Mouse (Mus musculus): Measurements from ENCODE around the gene Slc26a8. TPM values are rescaled to one million over a fixed set of nuclear protein-coding genes. Genes with fewer than 3 reads are reported as not detected.

Slc26a8 gene
- polyA plus RNA-seq, 1 experiment from 2014 or later, result 0.75 TPM

DNA sequence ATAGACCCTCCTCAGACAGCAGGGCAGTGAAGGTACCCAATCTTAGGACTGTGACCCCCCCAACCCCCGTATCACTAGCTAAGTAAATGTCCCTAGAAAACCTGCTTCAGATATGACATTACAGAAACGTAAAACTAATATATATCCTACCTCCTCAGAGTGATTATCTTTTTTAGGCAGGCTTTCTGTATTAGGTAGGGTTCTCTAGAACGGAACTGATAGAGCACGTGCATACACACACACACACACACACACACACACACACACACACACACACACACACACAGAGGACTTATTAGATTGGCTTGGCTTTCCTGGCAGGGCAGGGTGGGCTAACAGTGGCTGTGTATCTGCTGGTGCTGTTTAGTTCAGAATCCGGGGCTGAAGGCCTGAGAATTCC lies 54.2 kb downstream of the Slc26a8 start:
- no peaks in the 10 kb centered on the region for H3K4me1 ChIP-seq
- H3K27me3 ChIP-seq, result no peaks in the 10 kb centered on the region
- no peak overlapping the region for H3K4me2 ChIP-seq
- no peaks in the 10 kb centered on the region for H3K36me3 ChIP-seq
- no peak overlapping the region for H3K27ac ChIP-seq
- no peaks in the 10 kb centered on the region for H3K9me3 ChIP-seq (replicated peaks)
- H3K9ac ChIP-seq, result no peak overlapping the region
- no peak overlapping the region for H3K4me3 ChIP-seq (replicated peaks)
- ATAC-seq (replicated peaks; ENCODE audit: low FRiP score), result no peak
- WGBS, result 82% methylated on average over 5 of the region's 5 CpGs

DNA sequence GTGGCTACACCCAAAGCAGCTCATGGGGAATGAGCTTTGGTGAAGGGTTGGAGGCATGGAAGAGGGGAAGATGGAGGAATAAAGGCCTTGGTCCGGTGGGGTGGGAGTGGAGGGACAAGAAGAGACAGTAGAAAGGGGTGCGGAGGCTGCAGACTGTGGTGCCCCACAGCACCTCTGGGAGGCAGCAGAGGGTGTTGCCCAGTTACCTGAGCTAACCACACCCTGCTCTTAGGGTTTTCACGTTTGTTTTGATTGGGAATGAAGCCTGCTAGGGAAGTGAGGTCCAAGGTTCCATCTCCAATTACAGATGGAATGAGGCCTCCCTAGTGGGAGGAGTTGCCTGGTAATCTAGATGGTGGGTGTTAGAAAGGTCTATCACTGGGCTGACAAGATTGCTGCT lies 60.9 kb downstream of the Slc26a8 start:
- Histone ChIP-seq H3K4me3 (replicated peaks) (no peak overlapping the region), H3K9ac (no peak overlapping the region), H3K4me1 (peaks cover 15% of the 10 kb centered on the region; the same call in 1 of the 2 replicates), H3K27ac (no peak overlapping the region), H3K4me2 (no peak overlapping the region), H3K9me3 (replicated peaks) (no peaks in the 10 kb centered on the region), H3K36me3 (no peaks in the 10 kb centered on the region), H3K27me3 (no peaks in the 10 kb centered on the region)
- no peak for ATAC-seq (replicated peaks; ENCODE audit: low FRiP score)
- WGBS, result 46% methylated on average over 3 of the region's 3 CpGs

DNA sequence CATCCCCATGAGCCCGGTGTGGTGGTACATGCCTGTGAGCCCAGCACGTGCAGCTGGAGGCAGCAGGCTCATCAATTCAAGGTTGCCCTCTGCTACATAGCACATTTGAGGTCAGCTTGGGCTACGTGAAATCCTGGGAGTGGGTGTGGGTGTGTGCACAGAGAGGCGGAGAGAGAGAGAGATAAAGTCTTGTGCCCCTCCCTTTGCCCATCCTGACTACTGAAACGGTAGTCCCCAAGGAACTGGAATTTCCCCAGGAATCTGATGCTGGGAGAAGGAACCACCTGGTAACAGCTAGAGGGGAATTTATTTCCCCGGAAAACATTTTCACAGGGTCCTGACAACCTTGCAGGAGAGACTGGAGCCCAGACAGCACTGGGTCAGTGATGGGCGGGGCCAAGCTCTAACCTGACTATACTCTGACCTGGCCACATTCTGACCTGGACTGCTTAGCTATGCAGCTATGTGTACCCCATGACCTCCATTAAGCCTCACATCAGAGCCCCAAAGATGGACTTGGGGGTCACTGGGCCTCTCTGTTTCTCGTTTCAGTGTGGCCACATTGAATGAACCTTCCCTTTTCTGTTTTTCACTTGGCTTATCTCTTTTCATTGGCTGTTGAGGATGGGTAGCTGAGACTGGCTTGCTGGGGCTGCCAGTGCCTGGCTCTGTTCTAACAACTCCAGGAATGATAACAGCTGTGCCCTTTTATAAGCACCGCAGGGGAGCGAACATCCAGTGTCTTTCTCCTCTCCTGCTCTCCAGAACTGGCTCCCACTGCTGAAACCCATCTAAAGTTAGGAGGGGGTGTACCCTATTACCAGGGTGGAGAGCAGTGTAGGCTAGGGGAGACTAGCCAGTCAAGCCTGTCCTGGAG lies 61.5 kb downstream of the Slc26a8 start:
- ATAC-seq (replicated peaks; ENCODE audit: low FRiP score), result no peak
- no peak overlapping the region for H3K4me2 ChIP-seq
- H3K9me3 ChIP-seq (replicated peaks), result no peaks in the 10 kb centered on the region
- no peak overlapping the region for H3K27ac ChIP-seq
- H3K4me1 ChIP-seq, result peaks cover 15% of the 10 kb centered on the region; the same call in 1 of the 2 replicates
- no peaks in the 10 kb centered on the region for H3K27me3 ChIP-seq
- H3K36me3 ChIP-seq, result no peaks in the 10 kb centered on the region
- H3K4me3 ChIP-seq (replicated peaks), result no peak overlapping the region
- no peak overlapping the region for H3K9ac ChIP-seq
- WGBS, result 49% methylated on average over 10 of the region's 10 CpGs

DNA sequence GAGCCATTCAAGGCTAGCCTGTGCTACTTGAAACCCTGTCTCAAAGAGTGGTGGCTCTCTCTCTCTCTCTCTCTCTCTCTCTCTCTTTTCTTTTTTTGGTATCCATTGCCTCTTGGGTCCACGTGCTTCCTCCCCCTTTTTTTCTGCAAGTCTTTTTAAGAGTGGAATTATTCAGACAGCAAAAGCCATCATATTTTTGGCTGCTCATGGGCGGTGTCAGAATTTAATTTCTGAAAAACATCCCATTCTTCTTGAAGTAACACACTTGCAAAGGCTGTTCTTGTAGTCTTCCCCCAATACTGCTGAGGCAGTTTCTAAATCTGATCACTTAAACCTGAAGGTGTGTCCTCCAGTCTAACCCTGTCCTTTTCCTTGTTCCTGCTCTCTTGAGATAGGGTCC lies 63.1 kb downstream of the Slc26a8 start:
- Histone ChIP-seq H3K4me1 (peaks cover 19% of the 10 kb centered on the region), H3K9ac (no peak overlapping the region), H3K4me3 (replicated peaks) (no peak overlapping the region), H3K27ac (no peak overlapping the region), H3K4me2 (no peak overlapping the region), H3K27me3 (no peaks in the 10 kb centered on the region), H3K36me3 (no peaks in the 10 kb centered on the region), H3K9me3 (replicated peaks) (no peaks in the 10 kb centered on the region)
- no peak for ATAC-seq (replicated peaks; ENCODE audit: low FRiP score)
- 80% methylated on average over 2 of the region's 2 CpGs for WGBS

DNA sequence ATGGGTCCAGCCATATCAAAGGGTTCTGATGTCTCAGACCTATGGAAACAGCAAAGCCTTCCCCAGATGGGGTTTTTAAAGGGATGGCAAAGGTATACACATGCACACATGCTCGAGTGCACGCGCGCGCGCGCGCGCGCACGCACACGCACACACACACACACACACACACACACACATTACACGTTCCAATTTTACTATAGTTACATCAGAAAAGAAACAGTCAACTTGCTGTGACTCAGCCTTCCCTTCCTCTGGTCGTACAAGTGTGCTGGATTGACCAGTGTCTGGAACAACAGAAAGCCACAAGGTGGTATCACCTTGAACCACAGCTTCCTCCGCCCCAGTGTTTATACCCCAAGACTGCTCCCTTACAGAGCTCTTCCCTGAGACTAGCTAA lies 64.7 kb downstream of the Slc26a8 start:
- WGBS, result 93% methylated on average over 15 of the region's 15 CpGs

DNA sequence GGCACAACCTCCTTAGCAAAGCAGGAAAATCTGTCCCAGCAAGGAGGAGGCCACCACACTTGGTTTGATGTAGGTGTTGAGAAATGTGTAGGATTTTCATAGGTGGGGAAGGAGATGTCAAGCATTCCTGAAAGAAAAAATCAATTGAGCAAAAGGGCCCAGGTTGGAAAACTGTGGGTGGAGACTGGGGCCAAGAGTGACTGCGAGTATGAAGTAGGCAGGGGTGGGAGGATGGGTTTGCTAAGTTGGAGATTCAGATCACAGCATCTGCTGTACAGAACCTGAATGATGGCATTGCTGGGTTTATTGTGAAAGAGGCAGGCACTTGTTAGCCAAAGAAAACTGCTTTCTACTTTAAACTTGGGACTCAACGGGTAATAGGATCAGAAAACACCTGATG lies 65.2 kb downstream of the Slc26a8 start:
- Histone ChIP-seq H3K4me3 (replicated peaks) (no peak overlapping the region), H3K27ac (no peak overlapping the region), H3K4me1 (peaks cover 34% of the 10 kb centered on the region), H3K4me2 (no peak overlapping the region), H3K27me3 (no peaks in the 10 kb centered on the region), H3K9ac (no peak overlapping the region), H3K9me3 (replicated peaks) (no peaks in the 10 kb centered on the region), H3K36me3 (peaks cover 8% of the 10 kb centered on the region)
- no peak for ATAC-seq (replicated peaks; ENCODE audit: low FRiP score)
- 76% methylated on average over 2 of the region's 2 CpGs for WGBS

More for the DNA sequence above, 64.7 kb downstream of the Slc26a8 start:
- Histone ChIP-seq H3K9ac (no peak overlapping the region), H3K9me3 (replicated peaks) (no peaks in the 10 kb centered on the region), H3K4me1 (peaks cover 30% of the 10 kb centered on the region), H3K36me3 (peaks cover 3% of the 10 kb centered on the region), H3K27ac (no peak overlapping the region), H3K4me2 (no peak overlapping the region), H3K4me3 (replicated peaks) (no peak overlapping the region), H3K27me3 (no peaks in the 10 kb centered on the region)
- no peak for ATAC-seq (replicated peaks; ENCODE audit: low FRiP score)

DNA sequence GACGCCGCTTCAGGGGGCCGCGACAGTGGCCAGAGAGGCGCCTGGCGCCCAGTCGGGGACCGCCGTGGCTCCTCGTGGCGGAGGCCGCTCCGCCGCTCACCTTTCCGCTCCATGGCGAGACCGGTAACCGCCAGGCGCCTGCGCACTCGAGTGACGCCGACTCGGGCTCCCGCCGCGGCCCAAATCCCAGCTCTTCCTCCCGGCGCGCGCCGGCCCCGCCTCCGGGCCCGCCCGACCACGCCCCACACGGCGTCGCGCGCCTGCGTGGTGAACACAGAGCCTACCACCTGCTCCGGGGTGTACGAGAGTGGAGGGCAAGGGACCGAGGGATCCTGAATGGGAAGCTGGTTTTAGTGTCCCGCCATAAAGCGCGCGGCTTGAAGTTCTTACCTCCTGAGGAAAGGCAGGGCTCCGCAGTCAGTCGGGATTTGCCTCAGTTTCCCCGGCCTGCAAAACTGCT lies 67.7 kb downstream of the Slc26a8 start, which contains the start of gene Srpk1:
Gene Srpk1 (minus strand): TSS at position 410 of the 460 bp plus-strand sequence.
- Histone ChIP-seq H3K27me3 (no peaks in the 10 kb centered on the region), H3K4me1 (peaks cover 29% of the 10 kb centered on the region), H3K4me2 (peak within 1 kb of the TSS; percentile 76), H3K27ac (peak within 1 kb of the TSS; percentile 93), H3K4me3 (replicated peaks) (peak within 1 kb of the TSS; percentile 100), H3K36me3 (peaks cover 22% of the 10 kb centered on the region), H3K9me3 (replicated peaks) (no peaks in the 10 kb centered on the region), H3K9ac (peak within 1 kb of the TSS; percentile 99)
- under 1% methylated on average over 38 of the region's 53 CpGs for WGBS
- peak; percentile 97 for ATAC-seq (replicated peaks; ENCODE audit: low FRiP score)

DNA sequence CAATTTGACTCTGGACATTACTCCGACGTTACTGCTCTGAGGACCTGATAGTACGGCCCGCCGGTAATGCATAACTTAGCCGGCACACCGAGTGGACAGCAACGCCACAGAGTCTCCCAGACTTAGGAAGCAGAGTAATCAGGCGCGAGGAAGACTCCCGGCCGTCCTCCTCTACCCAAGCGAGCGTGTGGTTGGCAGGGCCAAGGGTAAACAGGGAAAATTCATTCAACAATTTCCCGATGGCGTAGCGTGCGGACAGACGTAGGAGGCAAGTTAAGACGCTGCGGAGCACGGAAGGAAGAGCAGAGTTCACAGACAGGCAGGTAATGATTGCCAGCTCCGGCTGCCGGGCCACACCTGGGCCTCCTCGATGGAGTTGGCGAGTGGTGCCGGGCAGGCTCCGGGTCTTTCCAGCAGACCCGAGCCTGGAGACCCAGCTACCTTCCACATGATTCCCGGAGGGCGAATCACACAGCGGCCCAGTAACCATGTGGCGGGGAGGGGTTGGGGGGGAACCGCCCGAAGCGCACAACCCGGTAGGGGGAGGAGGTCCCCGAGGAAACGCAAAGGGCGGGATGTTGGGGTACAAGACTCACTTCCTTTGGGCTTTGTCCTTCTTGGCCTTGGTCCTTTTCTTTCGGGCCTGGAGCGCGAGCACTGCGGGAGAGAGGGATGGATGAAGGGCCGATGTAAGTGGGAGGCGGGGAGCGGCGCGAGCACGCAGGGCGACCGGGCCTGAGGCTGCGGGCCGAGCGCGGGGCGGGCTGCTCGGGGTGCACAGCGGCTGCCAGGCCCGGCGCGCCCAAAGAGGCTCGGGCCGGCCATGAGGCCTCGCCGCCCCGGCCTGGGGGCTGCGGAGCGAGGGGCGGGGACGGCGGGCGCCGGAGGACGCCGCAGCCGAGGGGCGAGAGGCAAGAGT lies 68.4 kb downstream of the Slc26a8 start:
- Histone ChIP-seq H3K27me3 (no peaks in the 10 kb centered on the region), H3K4me2 (peak overlapping the region; percentile 76), H3K4me3 (replicated peaks) (peak overlapping the region; percentile 100), H3K36me3 (peaks cover 24% of the 10 kb centered on the region), H3K9ac (peak overlapping the region; percentile 99), H3K4me1 (peaks cover 31% of the 10 kb centered on the region), H3K27ac (peak overlapping the region; percentile 93), H3K9me3 (replicated peaks) (no peaks in the 10 kb centered on the region)
- under 1% methylated on average over 77 of the region's 78 CpGs for WGBS
- ATAC-seq (replicated peaks; ENCODE audit: low FRiP score), result peak; percentile 80

DNA sequence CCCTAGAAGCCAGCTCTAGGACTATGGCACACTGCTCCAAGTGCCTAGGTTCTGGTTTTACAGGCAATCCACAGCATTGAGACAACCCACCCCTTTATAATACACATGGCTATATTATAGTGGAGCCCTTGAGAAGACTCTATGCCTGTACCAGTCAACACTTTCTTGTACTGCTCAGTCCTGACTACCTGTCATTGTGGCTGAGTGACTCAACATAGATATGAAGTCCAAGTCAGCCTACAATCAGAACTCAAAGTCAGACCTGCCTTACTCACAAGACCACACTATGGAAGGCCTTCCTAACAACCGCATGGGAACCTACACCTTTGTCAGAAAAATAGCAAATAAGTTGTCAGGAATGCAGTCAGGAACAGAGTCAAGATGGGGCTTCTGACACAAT lies 71.3 kb downstream of the Slc26a8 start:
- no peaks in the 10 kb centered on the region for H3K9me3 ChIP-seq (replicated peaks)
- H3K4me1 ChIP-seq, result peaks cover 36% of the 10 kb centered on the region
- no peak overlapping the region for H3K4me2 ChIP-seq
- no peaks in the 10 kb centered on the region for H3K27me3 ChIP-seq
- H3K27ac ChIP-seq, result no peak overlapping the region
- H3K9ac ChIP-seq, result no peak overlapping the region
- 90% methylated on average over 1 of the region's 1 CpGs for WGBS
- peaks cover 49% of the 10 kb centered on the region for H3K36me3 ChIP-seq
- no peak overlapping the region for H3K4me3 ChIP-seq (replicated peaks)
- ATAC-seq (replicated peaks; ENCODE audit: low FRiP score), result no peak

DNA sequence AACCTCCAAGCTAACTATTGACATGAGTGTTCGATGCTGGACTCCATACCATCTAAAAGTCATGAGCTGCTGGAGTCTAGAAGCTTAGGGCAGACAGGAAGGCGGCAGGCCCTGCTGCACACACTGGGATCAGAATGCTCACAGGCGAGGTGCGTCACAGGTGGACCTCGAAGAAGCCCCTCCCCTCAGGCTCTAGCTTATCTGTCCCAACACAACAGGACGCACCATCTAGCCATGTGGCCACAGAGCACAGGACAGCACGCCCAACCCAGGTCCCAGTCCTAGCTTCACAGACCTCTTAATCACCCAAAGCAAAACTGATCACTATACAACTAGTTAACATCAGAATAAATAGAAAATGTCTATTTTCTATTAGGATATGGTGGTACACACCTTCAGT lies 71.9 kb downstream of the Slc26a8 start:
- H3K27me3 ChIP-seq, result no peaks in the 10 kb centered on the region
- no peak overlapping the region for H3K9ac ChIP-seq
- H3K27ac ChIP-seq, result no peak overlapping the region
- 85% methylated on average over 7 of the region's 7 CpGs for WGBS
- H3K4me1 ChIP-seq, result peaks cover 36% of the 10 kb centered on the region
- no peak for ATAC-seq (replicated peaks; ENCODE audit: low FRiP score)
- H3K9me3 ChIP-seq (replicated peaks), result no peaks in the 10 kb centered on the region
- no peak overlapping the region for H3K4me2 ChIP-seq
- no peak overlapping the region for H3K4me3 ChIP-seq (replicated peaks)
- peaks cover 50% of the 10 kb centered on the region for H3K36me3 ChIP-seq

DNA sequence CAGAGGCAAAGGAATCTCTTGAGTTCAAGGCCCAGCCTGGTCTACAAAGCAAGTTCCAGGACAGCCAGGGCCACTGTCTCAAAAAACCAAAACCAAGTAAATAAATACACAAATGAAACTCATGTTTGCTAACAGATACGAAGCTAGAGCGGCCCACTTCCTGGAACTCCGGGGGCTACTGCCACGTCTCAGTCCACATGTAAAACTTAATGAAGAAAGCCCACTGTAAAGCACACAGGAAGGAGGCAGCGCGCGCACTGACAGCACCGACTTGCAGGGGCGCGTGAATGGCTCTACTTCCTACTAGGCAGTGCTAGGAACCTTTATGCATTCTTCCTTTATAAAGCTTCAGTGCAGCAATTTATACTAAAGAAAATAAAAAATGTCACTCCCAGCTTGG lies 72.4 kb downstream of the Slc26a8 start:
- peaks cover 50% of the 10 kb centered on the region for H3K36me3 ChIP-seq
- ATAC-seq (replicated peaks; ENCODE audit: low FRiP score), result no peak
- no peak overlapping the region for H3K9ac ChIP-seq
- H3K4me2 ChIP-seq, result no peak overlapping the region
- no peak overlapping the region for H3K27ac ChIP-seq
- no peaks in the 10 kb centered on the region for H3K9me3 ChIP-seq (replicated peaks)
- no peaks in the 10 kb centered on the region for H3K27me3 ChIP-seq
- H3K4me3 ChIP-seq (replicated peaks), result no peak overlapping the region
- 79% methylated on average over 10 of the region's 10 CpGs for WGBS
- peaks cover 34% of the 10 kb centered on the region for H3K4me1 ChIP-seq

DNA sequence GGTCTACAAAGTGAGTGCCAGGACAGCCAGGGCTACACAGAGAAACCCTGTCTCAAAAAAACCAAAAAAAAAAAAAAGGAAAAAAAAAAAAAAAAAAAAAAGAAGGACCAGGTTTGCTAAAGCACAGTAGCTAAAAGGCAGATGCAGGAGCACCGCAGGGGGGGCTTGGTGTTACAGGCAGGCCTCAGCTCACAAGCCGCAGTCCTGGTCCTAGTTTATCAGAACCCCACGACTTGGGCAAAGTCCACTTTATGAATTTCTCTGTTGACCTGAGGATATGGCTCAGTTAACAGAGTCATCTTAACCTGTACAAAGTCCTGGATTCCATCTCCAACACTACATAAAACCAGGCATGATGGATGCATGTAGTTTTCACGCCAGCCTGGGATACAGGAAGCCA lies 74.7 kb downstream of the Slc26a8 start:
- Histone ChIP-seq H3K27ac (no peak overlapping the region), H3K9me3 (replicated peaks) (no peaks in the 10 kb centered on the region), H3K36me3 (peaks cover 47% of the 10 kb centered on the region), H3K4me3 (replicated peaks) (no peak overlapping the region), H3K4me1 (peaks cover 21% of the 10 kb centered on the region), H3K4me2 (no peak overlapping the region), H3K9ac (no peak overlapping the region), H3K27me3 (no peaks in the 10 kb centered on the region)
- no peak for ATAC-seq (replicated peaks; ENCODE audit: low FRiP score)
- WGBS, result 92% methylated on average over 4 of the region's 4 CpGs

Data from kidney, embryonic 15.5 days (tissue).